Mouse (Mus musculus): Measurements from ENCODE around the gene Sgsm1. TPM values are rescaled to one million over a fixed set of nuclear protein-coding genes. Genes with fewer than 3 reads are reported as not detected.

The Sgsm1 gene
- polyA plus RNA-seq, 1 experiment from 2014 or later: 4.9 TPM

GRCm38 (mm10) chr5:113292832-113293231 lies 17.8 kb downstream of the Sgsm1 start:
- Histone ChIP-seq H3K4me1 (replicated peaks; ENCODE audit: control insufficient read depth, insufficient read depth, low read length) (no peaks in the 10 kb centered on the region), H3K27ac (ENCODE audit: low read depth, low read length) (no peak overlapping the region), H3K36me3 (ENCODE audit: control insufficient read depth, insufficient read depth, low read length) (no peaks in the 10 kb centered on the region), H3K9me3 (ENCODE audit: control insufficient read depth, low read length) (no peaks in the 10 kb centered on the region), H3K4me3 (ENCODE audit: low read depth, low read length) (no peak overlapping the region), H3K27me3 (replicated peaks; ENCODE audit: control insufficient read depth, insufficient read depth, low read length) (peaks cover 20% of the 10 kb centered on the region), H3K4me2 (no peak overlapping the region), H3K9ac (ENCODE audit: low read depth, low read length) (no peak overlapping the region)
- ATAC-seq (replicated peaks; ENCODE audit: low FRiP score) (no peak), DNase-seq (ENCODE audit: low spot score) (no peak)
- WGBS: 60% methylated on average over 8 of the region's 8 CpGs

- Histone ChIP-seq H3K27me3 (replicated peaks; ENCODE audit: control insufficient read depth, insufficient read depth, low read length) (peaks cover 24% of the 10 kb centered on the region), H3K36me3 (ENCODE audit: control insufficient read depth, insufficient read depth, low read length) (no peaks in the 10 kb centered on the region), H3K4me3 (ENCODE audit: low read depth, low read length) (no peak overlapping the region), H3K9me3 (ENCODE audit: control insufficient read depth, low read length) (no peaks in the 10 kb centered on the region), H3K9ac (ENCODE audit: low read depth, low read length) (no peak overlapping the region), H3K4me2 (no peak overlapping the region), H3K27ac (ENCODE audit: low read depth, low read length) (no peak overlapping the region), H3K4me1 (replicated peaks; ENCODE audit: control insufficient read depth, insufficient read depth, low read length) (no peaks in the 10 kb centered on the region)
- no peak for ATAC-seq (replicated peaks; ENCODE audit: low FRiP score)
- DNase-seq (ENCODE audit: low spot score): peak; percentile 65
- 10% methylated on average over 8 of the region's 8 CpGs for WGBS
Measured at GRCm38 (mm10) chr5:113292179-113292578, 18.4 kb downstream of the Sgsm1 start.

- H3K9ac ChIP-seq (ENCODE audit: low read depth, low read length): no peak overlapping the region
- H3K27ac ChIP-seq (ENCODE audit: low read depth, low read length): no peak overlapping the region
- no peak overlapping the region for H3K4me3 ChIP-seq (ENCODE audit: low read depth, low read length)
- no peaks in the 10 kb centered on the region for H3K4me1 ChIP-seq (replicated peaks; ENCODE audit: control insufficient read depth, insufficient read depth, low read length)
- no peaks in the 10 kb centered on the region for H3K9me3 ChIP-seq (ENCODE audit: control insufficient read depth, low read length)
- ATAC-seq (replicated peaks; ENCODE audit: low FRiP score) (no peak), DNase-seq (ENCODE audit: low spot score) (no peak)
- no peak overlapping the region for H3K4me2 ChIP-seq
- H3K27me3 ChIP-seq (replicated peaks; ENCODE audit: control insufficient read depth, insufficient read depth, low read length): peaks cover 26% of the 10 kb centered on the region
- no peaks in the 10 kb centered on the region for H3K36me3 ChIP-seq (ENCODE audit: control insufficient read depth, insufficient read depth, low read length)
- WGBS: 82% methylated on average over 4 of the region's 4 CpGs
Measured at GRCm38 (mm10) chr5:113291125-113291524, 19.5 kb downstream of the Sgsm1 start.

GRCm38 (mm10) chr5:113290149-113290548 lies 20.4 kb downstream of the Sgsm1 start:
- DNase-seq (ENCODE audit: low spot score) (no peak), ATAC-seq (replicated peaks; ENCODE audit: low FRiP score) (no peak)
- H3K36me3 ChIP-seq (ENCODE audit: control insufficient read depth, insufficient read depth, low read length): no peaks in the 10 kb centered on the region
- no peaks in the 10 kb centered on the region for H3K4me1 ChIP-seq (replicated peaks; ENCODE audit: control insufficient read depth, insufficient read depth, low read length)
- H3K9ac ChIP-seq (ENCODE audit: low read depth, low read length): no peak overlapping the region
- H3K27ac ChIP-seq (ENCODE audit: low read depth, low read length): no peak overlapping the region
- peaks cover 26% of the 10 kb centered on the region for H3K27me3 ChIP-seq (replicated peaks; ENCODE audit: control insufficient read depth, insufficient read depth, low read length)
- WGBS: 34% methylated on average over 14 of the region's 14 CpGs
- H3K4me3 ChIP-seq (ENCODE audit: low read depth, low read length): no peak overlapping the region
- no peak overlapping the region for H3K4me2 ChIP-seq
- no peaks in the 10 kb centered on the region for H3K9me3 ChIP-seq (ENCODE audit: control insufficient read depth, low read length)

- no peak overlapping the region for H3K4me2 ChIP-seq
- no peak overlapping the region for H3K27ac ChIP-seq (ENCODE audit: low read depth, low read length)
- no peaks in the 10 kb centered on the region for H3K9me3 ChIP-seq (ENCODE audit: control insufficient read depth, low read length)
- no peaks in the 10 kb centered on the region for H3K36me3 ChIP-seq (ENCODE audit: control insufficient read depth, insufficient read depth, low read length)
- no peak for ATAC-seq (replicated peaks; ENCODE audit: low FRiP score)
- no peak overlapping the region for H3K9ac ChIP-seq (ENCODE audit: low read depth, low read length)
- H3K4me1 ChIP-seq (replicated peaks; ENCODE audit: control insufficient read depth, insufficient read depth, low read length): no peaks in the 10 kb centered on the region
- no peak overlapping the region for H3K4me3 ChIP-seq (ENCODE audit: low read depth, low read length)
- peaks cover 26% of the 10 kb centered on the region for H3K27me3 ChIP-seq (replicated peaks; ENCODE audit: control insufficient read depth, insufficient read depth, low read length)
- 34% methylated on average over 13 of the region's 13 CpGs for WGBS
- no peak for DNase-seq (ENCODE audit: low spot score)
Measured at GRCm38 (mm10) chr5:113288490-113288889, 22.1 kb downstream of the Sgsm1 start.

GRCm38 (mm10) chr5:113287762-113288161 lies 22.8 kb downstream of the Sgsm1 start:
- Histone ChIP-seq H3K9me3 (ENCODE audit: control insufficient read depth, low read length) (no peaks in the 10 kb centered on the region), H3K4me2 (no peak overlapping the region), H3K27ac (ENCODE audit: low read depth, low read length) (no peak overlapping the region), H3K27me3 (replicated peaks; ENCODE audit: control insufficient read depth, insufficient read depth, low read length) (peaks cover 26% of the 10 kb centered on the region), H3K4me3 (ENCODE audit: low read depth, low read length) (no peak overlapping the region), H3K4me1 (replicated peaks; ENCODE audit: control insufficient read depth, insufficient read depth, low read length) (no peaks in the 10 kb centered on the region), H3K9ac (ENCODE audit: low read depth, low read length) (no peak overlapping the region), H3K36me3 (ENCODE audit: control insufficient read depth, insufficient read depth, low read length) (no peaks in the 10 kb centered on the region)
- ATAC-seq (replicated peaks; ENCODE audit: low FRiP score) (no peak), DNase-seq (ENCODE audit: low spot score) (no peak)
- WGBS: 42% methylated on average over 5 of the region's 5 CpGs

GRCm38 (mm10) chr5:113286591-113287520 lies 23.7 kb downstream of the Sgsm1 start:
- WGBS: 6% methylated on average over 59 of the region's 60 CpGs
- no peak overlapping the region for H3K9ac ChIP-seq (ENCODE audit: low read depth, low read length)
- H3K27ac ChIP-seq (ENCODE audit: low read depth, low read length): no peak overlapping the region
- no peak overlapping the region for H3K4me3 ChIP-seq (ENCODE audit: low read depth, low read length)
- DNase-seq (ENCODE audit: low spot score) (no peak), ATAC-seq (replicated peaks; ENCODE audit: low FRiP score) (no peak)
- peaks cover 26% of the 10 kb centered on the region for H3K27me3 ChIP-seq (replicated peaks; ENCODE audit: control insufficient read depth, insufficient read depth, low read length)
- no peaks in the 10 kb centered on the region for H3K36me3 ChIP-seq (ENCODE audit: control insufficient read depth, insufficient read depth, low read length)
- H3K4me2 ChIP-seq: peak overlapping the region; percentile 17; the same call in 1 of the 2 replicates
- no peaks in the 10 kb centered on the region for H3K9me3 ChIP-seq (ENCODE audit: control insufficient read depth, low read length)
- no peaks in the 10 kb centered on the region for H3K4me1 ChIP-seq (replicated peaks; ENCODE audit: control insufficient read depth, insufficient read depth, low read length)

GRCm38 (mm10) chr5:113286048-113286447 lies 24.5 kb downstream of the Sgsm1 start:
- ATAC-seq (replicated peaks; ENCODE audit: low FRiP score) (no peak), DNase-seq (ENCODE audit: low spot score) (no peak)
- peaks cover 26% of the 10 kb centered on the region for H3K27me3 ChIP-seq (replicated peaks; ENCODE audit: control insufficient read depth, insufficient read depth, low read length)
- H3K36me3 ChIP-seq (ENCODE audit: control insufficient read depth, insufficient read depth, low read length): no peaks in the 10 kb centered on the region
- WGBS: 74% methylated on average over 11 of the region's 11 CpGs
- H3K27ac ChIP-seq (ENCODE audit: low read depth, low read length): no peak overlapping the region
- H3K4me2 ChIP-seq: no peak overlapping the region
- no peak overlapping the region for H3K9ac ChIP-seq (ENCODE audit: low read depth, low read length)
- no peak overlapping the region for H3K4me3 ChIP-seq (ENCODE audit: low read depth, low read length)
- no peaks in the 10 kb centered on the region for H3K4me1 ChIP-seq (replicated peaks; ENCODE audit: control insufficient read depth, insufficient read depth, low read length)
- H3K9me3 ChIP-seq (ENCODE audit: control insufficient read depth, low read length): no peaks in the 10 kb centered on the region

GRCm38 (mm10) chr5:113285541-113285940 lies 25.0 kb downstream of the Sgsm1 start:
- WGBS: 55% methylated on average over 16 of the region's 16 CpGs
- Histone ChIP-seq H3K9ac (ENCODE audit: low read depth, low read length) (no peak overlapping the region), H3K9me3 (ENCODE audit: control insufficient read depth, low read length) (no peaks in the 10 kb centered on the region), H3K4me3 (ENCODE audit: low read depth, low read length) (no peak overlapping the region), H3K27me3 (replicated peaks; ENCODE audit: control insufficient read depth, insufficient read depth, low read length) (peaks cover 26% of the 10 kb centered on the region), H3K4me2 (no peak overlapping the region), H3K36me3 (ENCODE audit: control insufficient read depth, insufficient read depth, low read length) (no peaks in the 10 kb centered on the region), H3K27ac (ENCODE audit: low read depth, low read length) (no peak overlapping the region), H3K4me1 (replicated peaks; ENCODE audit: control insufficient read depth, insufficient read depth, low read length) (no peaks in the 10 kb centered on the region)
- no peak for DNase-seq (ENCODE audit: low spot score)
- no peak for ATAC-seq (replicated peaks; ENCODE audit: low FRiP score)
